Mouse (Mus musculus) macrophage (primary cell): ENCODE results near the gene Ddx21. TPM values are rescaled to one million over a fixed set of nuclear protein-coding genes. Genes with fewer than 3 reads are reported as not detected.

ENCODE experiments used
- H3K27ac ChIP-seq: fragments of 350-480 bp; formaldehyde crosslinking; 2 replicates; pipeline ENCODE4 v1.9.0; 2021
- H3K36me3 ChIP-seq: fragments of 350-480 bp; formaldehyde crosslinking; 2 replicates; pipeline ENCODE4 v1.9.0; 2021; ENCODE audit errors: inconsistent target
- H3K4me3 ChIP-seq: fragments of 350-480 bp; formaldehyde crosslinking; 2 replicates; pipeline ENCODE4 v1.9.0; 2021; ENCODE audit errors: inconsistent target
- H3K79me2 ChIP-seq: fragments of 350-480 bp; formaldehyde crosslinking; 2 replicates; pipeline ENCODE4 v1.9.0; 2021; ENCODE audit errors: inconsistent target
- WGBS: methylation state at CpG from one replicate; pipeline ENCODE4 v1.1.7; 2026; ENCODE audit warnings: inconsistent platforms; ENCODE audit not compliant: missing documents; 5-methylcytosine and 5-hydroxymethylcytosine counted together
- polyA plus RNA-seq: library from polyadenylated mRNA; stranded (reverse); fragments of 250-400 nt; gene quantifications from 3 replicates; pipeline ENCODE4 v1.2.4, GENCODE M21; 2018; ENCODE audit warnings: inconsistent platforms

Gene Ddx21
- polyA plus RNA-seq, 1 experiment from 2014 or later: 43.4 TPM

GRCm38 (mm10) chr10:62549523-62550166 lies 52.4 kb downstream of the Ddx21 start:
- WGBS: 11% methylated on average over 12 of the region's 16 CpGs

GRCm38 (mm10) chr10:62546441-62546840 lies 55.6 kb downstream of the Ddx21 start:
- H3K27ac ChIP-seq: no peak overlapping the region

More at GRCm38 (mm10) chr10:62549523-62550166, 52.4 kb downstream of the Ddx21 start:
- no peak overlapping the region for H3K27ac ChIP-seq
- H3K4me3 ChIP-seq: no peak overlapping the region
- no peaks in the 10 kb centered on the region for H3K79me2 ChIP-seq
- H3K36me3 ChIP-seq: no peaks in the 10 kb centered on the region

GRCm38 (mm10) chr10:62545759-62546158 lies 56.3 kb downstream of the Ddx21 start:
- Histone ChIP-seq H3K36me3 (no peaks in the 10 kb centered on the region), H3K4me3 (no peak overlapping the region), H3K27ac (no peak overlapping the region), H3K79me2 (no peaks in the 10 kb centered on the region)

More at GRCm38 (mm10) chr10:62546441-62546840, 55.6 kb downstream of the Ddx21 start:
- Histone ChIP-seq H3K4me3 (no peak overlapping the region), H3K79me2 (no peaks in the 10 kb centered on the region), H3K36me3 (no peaks in the 10 kb centered on the region)
- WGBS: 71% methylated on average over 10 of the region's 10 CpGs

GRCm38 (mm10) chr10:62544316-62544715 lies 57.8 kb downstream of the Ddx21 start:
- H3K79me2 ChIP-seq: no peaks in the 10 kb centered on the region
- peak overlapping the region; percentile 75 for H3K27ac ChIP-seq
- 98% methylated on average over 4 of the region's 4 CpGs for WGBS
- no peaks in the 10 kb centered on the region for H3K36me3 ChIP-seq
- no peak overlapping the region for H3K4me3 ChIP-seq

GRCm38 (mm10) chr10:62543399-62543808 lies 58.7 kb downstream of the Ddx21 start:
- 2% methylated on average over 12 of the region's 12 CpGs for WGBS
- no peaks in the 10 kb centered on the region for H3K79me2 ChIP-seq
- H3K27ac ChIP-seq: peak overlapping the region; percentile 75
- H3K4me3 ChIP-seq: no peak overlapping the region
- no peaks in the 10 kb centered on the region for H3K36me3 ChIP-seq

GRCm38 (mm10) chr10:62542928-62543327 lies 59.2 kb downstream of the Ddx21 start:
- no peaks in the 10 kb centered on the region for H3K79me2 ChIP-seq
- H3K36me3 ChIP-seq: no peaks in the 10 kb centered on the region
- peak overlapping the region; percentile 75 for H3K27ac ChIP-seq
- H3K4me3 ChIP-seq: no peak overlapping the region
- 42% methylated on average over 8 of the region's 8 CpGs for WGBS

GRCm38 (mm10) chr10:62542507-62542906 lies 59.6 kb downstream of the Ddx21 start:
- Histone ChIP-seq H3K36me3 (no peaks in the 10 kb centered on the region), H3K4me3 (no peak overlapping the region), H3K27ac (0 out of 2 replicates have a peak overlapping the region, but pooled peaks have one; percentile 13), H3K79me2 (no peaks in the 10 kb centered on the region)
- 66% methylated on average over 7 of the region's 12 CpGs for WGBS

GRCm38 (mm10) chr10:62541499-62541898 lies 60.6 kb downstream of the Ddx21 start:
- WGBS: 29% methylated on average over 12 of the region's 12 CpGs
- Histone ChIP-seq H3K36me3 (no peaks in the 10 kb centered on the region), H3K79me2 (no peaks in the 10 kb centered on the region), H3K27ac (peak overlapping the region; percentile 34), H3K4me3 (no peak overlapping the region)

GRCm38 (mm10) chr10:62540800-62541199 lies 61.3 kb downstream of the Ddx21 start:
- WGBS: 72% methylated on average over 2 of the region's 3 CpGs
- Histone ChIP-seq H3K79me2 (no peaks in the 10 kb centered on the region), H3K27ac (no peak overlapping the region), H3K4me3 (no peak overlapping the region), H3K36me3 (no peaks in the 10 kb centered on the region)

GRCm38 (mm10) chr10:62534509-62534908 lies 67.6 kb downstream of the Ddx21 start:
- no peaks in the 10 kb centered on the region for H3K79me2 ChIP-seq

GRCm38 (mm10) chr10:62532832-62533231 lies 69.2 kb downstream of the Ddx21 start:
- H3K27ac ChIP-seq: no peak overlapping the region
- WGBS: 0% methylated on average over 2 of the region's 2 CpGs
- H3K79me2 ChIP-seq: no peaks in the 10 kb centered on the region
- no peaks in the 10 kb centered on the region for H3K36me3 ChIP-seq
- H3K4me3 ChIP-seq: no peak overlapping the region

More at GRCm38 (mm10) chr10:62534509-62534908, 67.6 kb downstream of the Ddx21 start:
- no peak overlapping the region for H3K27ac ChIP-seq
- WGBS: 89% methylated on average over 6 of the region's 7 CpGs
- no peaks in the 10 kb centered on the region for H3K36me3 ChIP-seq
- no peak overlapping the region for H3K4me3 ChIP-seq

Other genes with a start within 250 kb of the Ddx21 start
- 41.4 to 62.1 TPM (median 46.7 TPM) in 3 replicates for gene Hk1, start 222.4 kb downstream of the Ddx21 start, polyA plus RNA-seq
- gene Hkdc1, start 179.8 kb downstream of the Ddx21 start, polyA plus RNA-seq: not detected in 3 replicates
- gene 4930507D05Rik, start 152.8 kb downstream of the Ddx21 start, polyA plus RNA-seq: 0.26 TPM in 1 of 3 replicates, not detected in the others
- gene Supv3l1, start 152.5 kb downstream of the Ddx21 start, polyA plus RNA-seq: 9.8 to 13.0 TPM (median 12.9 TPM) in 3 replicates
- 167 to 346 TPM (median 178 TPM) in 3 replicates for gene Vps26a, start 115.5 kb downstream of the Ddx21 start, polyA plus RNA-seq
- 240 to 438 TPM (median 289 TPM) in 3 replicates for gene Srgn, start 74.8 kb downstream of the Ddx21 start, polyA plus RNA-seq
- 28.5 to 32.9 TPM (median 28.8 TPM) in 3 replicates for gene Kif1bp, start 23.8 kb downstream of the Ddx21 start, polyA plus RNA-seq
- 43.9 to 56.0 TPM (median 44.3 TPM) in 3 replicates for gene Ddx50, start 48.9 kb upstream of the Ddx21 start, polyA plus RNA-seq
- gene Stox1, start 123.8 kb upstream of the Ddx21 start, polyA plus RNA-seq: not detected in 3 replicates
- 44.5 to 72.7 TPM (median 52.5 TPM) in 3 replicates for gene Ccar1, start 190.0 kb upstream of the Ddx21 start, polyA plus RNA-seq